Mouse (Mus musculus): ENCODE measurements around the gene Lemd1. TPM values are rescaled to one million over a fixed set of nuclear protein-coding genes. Genes with fewer than 3 reads are reported as not detected.

Lemd1 gene
- polyA plus RNA-seq, 2 experiments = not detected

DNA sequence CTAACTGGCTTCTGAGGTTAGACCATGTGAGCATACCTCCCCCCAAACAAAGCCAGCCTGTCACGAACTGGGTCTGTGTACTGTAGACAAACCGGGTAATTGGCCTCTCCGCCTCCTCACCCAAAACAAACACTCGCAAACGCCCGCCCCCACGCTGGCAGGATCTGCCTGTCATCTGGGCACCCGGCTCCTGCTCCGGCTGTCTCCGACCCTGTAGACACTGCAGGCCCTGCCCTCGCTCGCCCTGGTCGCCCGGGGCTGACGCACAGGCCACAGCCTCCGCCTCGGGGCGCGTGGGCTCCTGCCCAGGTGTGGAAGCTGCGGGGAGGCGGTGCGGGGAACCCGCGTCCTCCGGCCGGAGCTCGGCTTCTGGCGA lies 107.2 kb downstream of the Lemd1 start, which contains the start of gene Klhdc8a:
TSS of gene Klhdc8a (plus strand) at position 202 of the 376 bp plus-strand sequence.
- Histone ChIP-seq H3K4me3 (ENCODE audit: insufficient read depth in 1 of 2, low read depth in 2 of 2, low read length in 2 of 2) (peak within 1 kb of the TSS; percentile 8 to 35), H3K27ac (no peak within 1 kb of the TSS), H3K4me1 (replicated peaks; ENCODE audit: control insufficient read depth in 2 of 2, insufficient read depth in 2 of 2, low read length in 1 of 2) (no peaks in the 10 kb centered on the region), H3K4me2 (ENCODE audit: low read depth) (peak within 1 kb of the TSS; percentile 64), H3K9me3 (ENCODE audit: control insufficient read depth, low read length) (no peaks in the 10 kb centered on the region), H3K36me3 (replicated peaks; ENCODE audit: control insufficient read depth, insufficient read depth, low read depth) (no peaks in the 10 kb centered on the region), H3K9ac (replicated peaks) (no peak within 1 kb of the TSS), H3K27me3 (ENCODE audit: control insufficient read depth, insufficient read depth, low read length) (peaks cover 41% of the 10 kb centered on the region)
- ATAC-seq (ENCODE audit: insufficient read depth) (no peak), DNase-seq (ENCODE audit: low read depth in 3 of 3, low spot score in 3 of 3) (no peak)
- WGBS (ENCODE audit: insufficient replicate concordance) = 3% methylated on average over 28 of the region's 28 CpGs
- TF ChIP-seq CTCF (IDR thresholded peaks at IDR 0.05; ENCODE audit: low read depth) = no peak
- TF ChIP-seq EP300 (IDR thresholded peaks at IDR 0.05; ENCODE audit: low read depth) = no peak

DNA sequence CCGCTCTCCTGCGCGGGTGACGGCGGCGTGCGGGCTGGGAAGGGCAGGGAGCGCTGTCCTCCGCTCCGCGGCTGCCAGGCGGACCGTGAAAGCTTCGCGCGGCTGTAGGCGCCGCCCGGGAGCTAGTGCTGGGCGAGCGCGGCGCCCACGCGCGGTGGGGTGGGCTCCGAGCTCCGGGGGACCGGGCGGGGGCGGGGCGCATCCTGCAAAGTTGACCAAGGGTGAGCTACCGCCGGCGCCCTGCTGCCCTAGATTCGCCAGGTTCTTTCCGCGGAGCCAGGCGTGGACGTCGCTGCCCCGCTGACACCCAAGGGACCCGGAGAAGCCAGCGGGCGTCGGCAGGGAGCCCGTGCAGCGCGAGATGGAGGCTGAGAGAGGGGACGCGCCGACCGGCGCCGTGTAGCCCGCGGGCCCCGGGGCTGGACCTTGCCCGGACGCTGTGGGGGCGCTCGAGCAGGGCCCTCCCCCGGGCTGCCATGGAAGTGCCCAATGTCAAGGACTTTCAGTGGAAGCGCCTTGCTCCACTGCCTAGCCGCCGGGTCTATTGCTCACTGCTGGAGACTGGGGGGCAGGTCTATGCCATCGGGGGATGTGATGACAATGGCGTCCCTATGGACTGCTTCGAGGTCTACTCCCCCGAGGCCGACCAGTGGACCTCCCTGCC lies 107.7 kb downstream of the Lemd1 start:
- WGBS (ENCODE audit: insufficient replicate concordance) = 2% methylated on average over 70 of the region's 71 CpGs
- DNase-seq (ENCODE audit: low read depth in 3 of 3, low spot score in 3 of 3) (no peak), ATAC-seq (ENCODE audit: insufficient read depth) (no peak)

DNA sequence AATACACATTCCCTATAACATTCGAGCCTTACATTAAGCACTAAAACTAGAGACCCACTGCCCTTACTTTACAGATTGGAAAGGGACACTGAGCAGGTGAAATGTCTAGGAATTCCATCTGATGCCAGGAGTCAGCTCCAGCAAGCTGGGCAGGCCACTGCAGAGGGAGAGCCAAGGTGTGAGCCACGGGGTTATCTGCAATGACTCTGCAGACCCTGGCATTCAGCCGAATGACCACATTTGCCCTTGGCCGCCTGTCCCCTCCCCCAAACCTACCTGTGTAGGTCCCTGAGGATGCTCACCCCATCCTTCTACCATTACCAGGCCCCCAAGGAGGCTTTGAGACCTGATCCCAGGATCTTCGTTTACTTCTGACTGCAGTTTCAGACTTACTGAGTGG lies 108.5 kb downstream of the Lemd1 start:
- Histone ChIP-seq H3K4me3 (ENCODE audit: insufficient read depth in 1 of 2, low read depth in 2 of 2, low read length in 2 of 2) (no peak overlapping the region), H3K4me2 (ENCODE audit: low read depth) (no peak overlapping the region), H3K27ac (no peak overlapping the region), H3K9ac (replicated peaks) (no peak overlapping the region), H3K36me3 (replicated peaks; ENCODE audit: control insufficient read depth, insufficient read depth, low read depth) (no peaks in the 10 kb centered on the region), H3K9me3 (ENCODE audit: control insufficient read depth, low read length) (no peaks in the 10 kb centered on the region), H3K27me3 (ENCODE audit: control insufficient read depth, insufficient read depth, low read length) (peaks cover 41% of the 10 kb centered on the region), H3K4me1 (replicated peaks; ENCODE audit: control insufficient read depth in 2 of 2, insufficient read depth in 2 of 2, low read length in 1 of 2) (no peaks in the 10 kb centered on the region)
- no peak for DNase-seq (ENCODE audit: low read depth in 3 of 3, low spot score in 3 of 3)
- no peak for TF ChIP-seq EP300 (IDR thresholded peaks at IDR 0.05; ENCODE audit: low read depth)
- no peak for TF ChIP-seq CTCF (IDR thresholded peaks at IDR 0.05; ENCODE audit: low read depth)
- no peak for ATAC-seq (ENCODE audit: insufficient read depth)
- WGBS (ENCODE audit: insufficient replicate concordance) = 63% methylated on average over 5 of the region's 5 CpGs

More for the DNA sequence above, 107.7 kb downstream of the Lemd1 start:
- peaks cover 41% of the 10 kb centered on the region for H3K27me3 ChIP-seq (ENCODE audit: control insufficient read depth, insufficient read depth, low read length)
- no peak overlapping the region for H3K9ac ChIP-seq (replicated peaks)
- no peaks in the 10 kb centered on the region for H3K4me1 ChIP-seq (replicated peaks; ENCODE audit: control insufficient read depth in 2 of 2, insufficient read depth in 2 of 2, low read length in 1 of 2)
- H3K27ac ChIP-seq = no peak overlapping the region
- no peaks in the 10 kb centered on the region for H3K36me3 ChIP-seq (replicated peaks; ENCODE audit: control insufficient read depth, insufficient read depth, low read depth)
- H3K9me3 ChIP-seq (ENCODE audit: control insufficient read depth, low read length) = no peaks in the 10 kb centered on the region
- no peak for TF ChIP-seq CTCF (IDR thresholded peaks at IDR 0.05; ENCODE audit: low read depth)
- no peak for TF ChIP-seq EP300 (IDR thresholded peaks at IDR 0.05; ENCODE audit: low read depth)
- H3K4me2 ChIP-seq (ENCODE audit: low read depth) = peak overlapping the region; percentile 64
- peak overlapping the region; percentile 8 to 35 for H3K4me3 ChIP-seq (ENCODE audit: insufficient read depth in 1 of 2, low read depth in 2 of 2, low read length in 2 of 2)

DNA sequence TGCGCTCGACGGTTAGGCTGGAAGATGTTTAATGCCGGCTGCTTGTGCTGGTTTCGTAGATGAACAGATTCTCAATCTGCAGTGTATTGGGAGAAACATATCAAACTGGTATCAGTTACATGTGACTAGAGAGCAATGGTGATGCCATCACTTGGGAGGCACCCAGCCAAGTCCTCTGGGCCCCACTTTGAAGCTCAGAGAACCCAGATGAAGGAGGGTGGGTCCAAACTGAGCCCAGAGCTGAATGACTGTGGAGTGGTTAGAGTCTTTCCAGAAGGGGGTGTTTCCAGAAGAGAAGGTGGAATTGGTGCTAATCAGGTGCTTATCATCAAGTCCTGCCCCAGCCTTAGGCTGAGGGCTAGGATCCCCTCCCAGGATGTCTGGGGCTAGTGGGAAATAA lies 110.0 kb downstream of the Lemd1 start:
- ATAC-seq (ENCODE audit: insufficient read depth) (no peak), DNase-seq (ENCODE audit: low read depth in 3 of 3, low spot score in 3 of 3) (no peak)
- no peak overlapping the region for H3K9ac ChIP-seq (replicated peaks)
- TF ChIP-seq CTCF (IDR thresholded peaks at IDR 0.05; ENCODE audit: low read depth) = no peak
- no peak for TF ChIP-seq EP300 (IDR thresholded peaks at IDR 0.05; ENCODE audit: low read depth)
- no peaks in the 10 kb centered on the region for H3K9me3 ChIP-seq (ENCODE audit: control insufficient read depth, low read length)
- no peaks in the 10 kb centered on the region for H3K36me3 ChIP-seq (replicated peaks; ENCODE audit: control insufficient read depth, insufficient read depth, low read depth)
- no peak overlapping the region for H3K4me2 ChIP-seq (ENCODE audit: low read depth)
- WGBS (ENCODE audit: insufficient replicate concordance) = 83% methylated on average over 5 of the region's 5 CpGs
- H3K4me1 ChIP-seq (replicated peaks; ENCODE audit: control insufficient read depth in 2 of 2, insufficient read depth in 2 of 2, low read length in 1 of 2) = no peaks in the 10 kb centered on the region
- H3K4me3 ChIP-seq (ENCODE audit: insufficient read depth in 1 of 2, low read depth in 2 of 2, low read length in 2 of 2) = no peak overlapping the region
- no peak overlapping the region for H3K27ac ChIP-seq
- peaks cover 41% of the 10 kb centered on the region for H3K27me3 ChIP-seq (ENCODE audit: control insufficient read depth, insufficient read depth, low read length)

DNA sequence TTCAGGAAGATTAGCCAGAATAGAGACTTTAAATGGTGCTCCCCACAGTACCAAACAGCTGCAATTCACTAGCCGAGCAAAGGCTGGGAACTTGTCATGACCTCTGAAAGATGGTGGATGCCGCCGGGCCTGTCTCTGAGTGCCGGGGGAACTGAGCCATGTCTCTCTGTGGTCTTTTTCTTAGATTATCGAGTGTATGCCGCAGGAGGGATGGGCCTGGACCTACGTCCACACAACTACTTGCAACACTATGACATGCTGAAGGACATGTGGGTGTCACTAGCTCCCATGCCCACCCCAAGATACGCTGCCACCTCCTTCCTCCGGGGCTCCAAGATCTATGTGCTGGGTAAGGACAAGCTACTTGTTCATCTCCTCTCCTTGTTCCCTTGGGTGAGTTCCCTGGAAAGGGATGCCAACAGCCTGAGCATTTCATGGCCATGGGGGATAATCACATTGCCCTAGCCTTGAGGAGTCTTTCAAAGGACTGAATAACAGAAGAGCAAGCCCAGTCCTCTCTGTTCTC lies 111.2 kb downstream of the Lemd1 start:
- Histone ChIP-seq H3K4me2 (ENCODE audit: low read depth) (no peak overlapping the region), H3K27me3 (ENCODE audit: control insufficient read depth, insufficient read depth, low read length) (peaks cover 33% of the 10 kb centered on the region), H3K9ac (replicated peaks) (no peak overlapping the region), H3K4me1 (replicated peaks; ENCODE audit: control insufficient read depth in 2 of 2, insufficient read depth in 2 of 2, low read length in 1 of 2) (no peaks in the 10 kb centered on the region), H3K4me3 (ENCODE audit: insufficient read depth in 1 of 2, low read depth in 2 of 2, low read length in 2 of 2) (no peak overlapping the region), H3K36me3 (replicated peaks; ENCODE audit: control insufficient read depth, insufficient read depth, low read depth) (no peaks in the 10 kb centered on the region), H3K27ac (no peak overlapping the region), H3K9me3 (ENCODE audit: control insufficient read depth, low read length) (no peaks in the 10 kb centered on the region)
- no peak for TF ChIP-seq EP300 (IDR thresholded peaks at IDR 0.05; ENCODE audit: low read depth)
- TF ChIP-seq CTCF (IDR thresholded peaks at IDR 0.05; ENCODE audit: low read depth) = no peak
- 75% methylated on average over 9 of the region's 9 CpGs for WGBS (ENCODE audit: insufficient replicate concordance)
- ATAC-seq (ENCODE audit: insufficient read depth) (no peak), DNase-seq (ENCODE audit: low read depth in 3 of 3, low spot score in 3 of 3) (no peak)

Measured in liver, embryonic 14.5 days (tissue).